Mouse (Mus musculus) midbrain, embryonic 16.5 days (tissue): ENCODE results near the gene Add3. TPM values are rescaled to one million over a fixed set of nuclear protein-coding genes. Genes with fewer than 3 reads are reported as not detected.

Experiments
- ATAC-seq: fragments of 200-750 bp; cut with Nextera tagmentation; 2 replicates; pipeline ENCODE4 v1.8.0; 2017; ENCODE audit warnings: moderate TSS enrichment
- H3K27ac ChIP-seq: fragments of 300-500 bp; sonication (generic); 2 replicates; pipeline ENCODE4 v1.5.1; 2014; ENCODE audit warnings: mild to moderate bottlenecking, low read length, mixed read lengths
- H3K27me3 ChIP-seq: fragments of 300-500 bp; sonication (generic); 2 replicates; pipeline ENCODE4 v1.6.1; 2014; ENCODE audit warnings: low read depth, low read length, mixed read lengths; ENCODE audit not compliant: control insufficient read depth, insufficient read depth
- H3K36me3 ChIP-seq: fragments of 300-500 bp; sonication (generic); 2 replicates; pipeline ENCODE4 v1.6.1; 2014; ENCODE audit warnings: mild to moderate bottlenecking, low read length, moderate library complexity, mixed read lengths; ENCODE audit not compliant: control insufficient read depth, insufficient read depth
- H3K4me1 ChIP-seq: fragments of 300-500 bp; sonication (generic); 2 replicates; pipeline ENCODE4 v1.6.1; 2014; ENCODE audit warnings: mild to moderate bottlenecking, low read length, mixed read lengths; ENCODE audit not compliant: control insufficient read depth, insufficient read depth
- H3K4me2 ChIP-seq: fragments of 300-500 bp; sonication (generic); 2 replicates; pipeline ENCODE4 v1.6.1; 2014; ENCODE audit warnings: mild to moderate bottlenecking, low read length, mixed read lengths
- H3K4me3 ChIP-seq: fragments of 300-500 bp; sonication (generic); 2 replicates; pipeline ENCODE4 v1.5.1; 2014; ENCODE audit warnings: low read depth, mild to moderate bottlenecking, low read length, moderate library complexity, mixed read lengths
- H3K9ac ChIP-seq: fragments of 300-500 bp; sonication (generic); 2 replicates; pipeline ENCODE4 v1.6.1; 2014; ENCODE audit warnings: low read depth, low read length, mixed read lengths
- H3K9me3 ChIP-seq: fragments of 300-500 bp; sonication (generic); replicated peaks from 2 replicates; pipeline ENCODE4 v1.6.1; 2014; ENCODE audit warnings: mild to moderate bottlenecking, low read length, mixed read lengths; ENCODE audit not compliant: control insufficient read depth, poor library complexity, severe bottlenecking
- WGBS: fragments of 180-500 bp; shearing (Covaris S2); extraction: QIAGEN DNeasy Blood & Tissue Kit; methylation state at CpG from one replicate; pipeline ENCODE4 v1.1.7; 2014; 5-methylcytosine and 5-hydroxymethylcytosine counted together
- polyA plus RNA-seq: library from polyadenylated mRNA; unstranded; fragments of >200 nt; fragmentation: Nextera tagmentation; extraction: Ambion mirVana; gene quantifications from 2 replicates; pipeline ENCODE4 v1.2.1, GENCODE M21; 2015

Add3 gene
- polyA plus RNA-seq, 1 experiment from 2014 or later, result 35.7 TPM

DNA sequence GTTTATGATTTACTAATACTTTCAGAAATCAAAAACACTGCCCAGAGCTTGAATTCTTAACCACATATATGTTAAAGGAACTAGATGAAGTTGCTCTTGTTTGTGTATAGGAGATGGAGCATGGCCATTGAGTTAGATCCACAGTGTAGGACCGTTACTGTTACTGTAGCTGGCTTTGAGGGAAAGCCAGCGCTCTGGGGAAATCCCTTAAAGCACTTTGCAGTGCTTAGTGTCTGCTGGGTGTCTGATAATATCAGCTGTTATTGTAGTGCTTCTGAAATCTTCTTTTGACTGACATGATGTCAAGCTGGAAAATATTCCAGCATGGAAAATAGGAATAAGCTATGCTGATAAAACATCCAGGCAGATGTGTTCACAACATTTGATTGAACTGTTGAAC, 33.8 kb downstream of the Add3 start:
- Histone ChIP-seq H3K9ac (no peak overlapping the region), H3K27ac (no peak overlapping the region), H3K27me3 (no peaks in the 10 kb centered on the region), H3K9me3 (no peaks in the 10 kb centered on the region), H3K36me3 (no peaks in the 10 kb centered on the region), H3K4me3 (no peak overlapping the region), H3K4me2 (no peak overlapping the region), H3K4me1 (no peaks in the 10 kb centered on the region)
- 89% methylated on average over 2 of the region's 2 CpGs for WGBS
- no peak for ATAC-seq

DNA sequence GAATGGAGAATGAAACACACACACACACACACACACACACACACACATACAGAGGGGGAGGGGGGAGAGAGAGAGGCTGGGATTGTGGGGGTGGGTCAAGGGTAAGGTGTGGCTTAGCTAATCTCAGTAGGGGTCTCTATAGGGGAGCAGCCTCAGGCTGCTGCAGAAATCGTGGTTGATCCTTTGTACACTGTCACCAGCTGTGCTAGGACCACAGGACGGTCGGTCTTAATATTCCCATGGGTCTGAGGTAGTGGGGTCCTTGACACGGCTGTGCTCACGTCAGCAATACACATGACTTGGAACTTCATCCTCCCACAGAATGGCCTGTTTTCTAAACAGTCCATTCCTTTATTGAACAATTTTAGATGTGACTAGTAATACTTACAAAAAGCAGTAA, 35.3 kb downstream of the Add3 start:
- no peak for ATAC-seq
- Histone ChIP-seq H3K4me2 (no peak overlapping the region), H3K4me3 (no peak overlapping the region), H3K27ac (no peak overlapping the region), H3K9me3 (no peaks in the 10 kb centered on the region), H3K27me3 (no peaks in the 10 kb centered on the region), H3K4me1 (no peaks in the 10 kb centered on the region), H3K9ac (no peak overlapping the region), H3K36me3 (no peaks in the 10 kb centered on the region)
- 63% methylated on average over 5 of the region's 5 CpGs for WGBS

- Histone ChIP-seq H3K9me3 (no peaks in the 10 kb centered on the region), H3K4me2 (no peak overlapping the region), H3K36me3 (no peaks in the 10 kb centered on the region), H3K27ac (no peak overlapping the region), H3K4me1 (peaks cover 8% of the 10 kb centered on the region), H3K4me3 (no peak overlapping the region), H3K9ac (no peak overlapping the region), H3K27me3 (no peaks in the 10 kb centered on the region)
- no peak for ATAC-seq
- WGBS, result 94% methylated on average over 4 of the region's 4 CpGs
Measured at GRCm38 (mm10) chr19:53176518-53176917, 36.3 kb downstream of the Add3 start.

DNA sequence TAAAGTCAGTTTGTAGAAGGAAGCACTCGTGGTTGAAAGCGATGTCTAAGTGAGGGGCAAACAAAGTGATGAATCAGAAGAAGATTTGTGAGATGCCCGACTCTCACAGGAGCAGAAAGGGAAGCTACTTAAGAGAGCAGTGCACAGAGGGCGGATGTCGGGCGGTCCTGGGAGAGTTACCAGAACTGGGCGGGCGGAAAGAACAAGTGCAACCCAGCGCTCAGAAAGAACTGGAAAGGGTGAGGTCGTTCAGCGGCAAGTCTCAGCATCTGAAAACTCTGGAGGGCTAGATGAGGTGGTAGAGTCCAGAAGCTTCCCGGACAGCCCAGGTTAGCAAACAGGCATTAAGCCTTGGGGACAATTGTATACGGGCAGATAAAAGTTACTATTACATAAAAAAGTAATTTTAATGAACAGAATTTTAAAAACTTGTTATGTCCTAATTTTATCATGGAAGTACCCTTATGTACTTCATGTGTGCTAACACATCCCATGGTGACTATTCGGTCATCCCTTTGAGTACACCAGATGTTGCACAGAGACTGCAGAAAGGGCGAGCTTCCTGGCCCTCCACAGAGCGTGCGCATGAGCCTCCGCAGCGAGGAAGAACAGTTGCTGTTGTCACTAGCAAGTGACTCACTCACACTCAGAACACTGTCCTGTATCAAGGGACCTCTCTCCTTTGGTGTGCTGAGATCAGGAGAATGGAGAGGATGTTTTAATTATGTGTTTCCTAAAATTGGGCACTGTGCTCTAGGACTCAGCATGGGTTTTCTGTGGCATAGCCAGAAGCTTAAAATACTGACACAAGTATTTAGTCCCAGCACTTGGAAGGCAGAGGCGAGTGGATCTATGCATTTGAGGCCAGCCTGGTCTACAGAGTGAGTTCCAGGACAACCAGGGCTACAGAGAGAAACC, 38.6 kb downstream of the Add3 start:
- ATAC-seq, result no peak
- Histone ChIP-seq H3K27me3 (no peaks in the 10 kb centered on the region), H3K4me2 (no peak overlapping the region), H3K4me3 (no peak overlapping the region), H3K36me3 (no peaks in the 10 kb centered on the region), H3K9me3 (no peaks in the 10 kb centered on the region), H3K9ac (no peak overlapping the region), H3K4me1 (peaks cover 9% of the 10 kb centered on the region), H3K27ac (no peak overlapping the region)
- WGBS, result 92% methylated on average over 20 of the region's 20 CpGs

GRCm38 (mm10) chr19:53180168-53180803, 40.0 kb downstream of the Add3 start:
- WGBS, result 77% methylated on average over 12 of the region's 12 CpGs
- Histone ChIP-seq H3K9ac (no peak overlapping the region), H3K36me3 (no peaks in the 10 kb centered on the region), H3K4me3 (no peak overlapping the region), H3K27me3 (no peaks in the 10 kb centered on the region), H3K4me2 (no peak overlapping the region), H3K27ac (no peak overlapping the region), H3K4me1 (peaks cover 9% of the 10 kb centered on the region), H3K9me3 (no peaks in the 10 kb centered on the region)
- no peak for ATAC-seq

DNA sequence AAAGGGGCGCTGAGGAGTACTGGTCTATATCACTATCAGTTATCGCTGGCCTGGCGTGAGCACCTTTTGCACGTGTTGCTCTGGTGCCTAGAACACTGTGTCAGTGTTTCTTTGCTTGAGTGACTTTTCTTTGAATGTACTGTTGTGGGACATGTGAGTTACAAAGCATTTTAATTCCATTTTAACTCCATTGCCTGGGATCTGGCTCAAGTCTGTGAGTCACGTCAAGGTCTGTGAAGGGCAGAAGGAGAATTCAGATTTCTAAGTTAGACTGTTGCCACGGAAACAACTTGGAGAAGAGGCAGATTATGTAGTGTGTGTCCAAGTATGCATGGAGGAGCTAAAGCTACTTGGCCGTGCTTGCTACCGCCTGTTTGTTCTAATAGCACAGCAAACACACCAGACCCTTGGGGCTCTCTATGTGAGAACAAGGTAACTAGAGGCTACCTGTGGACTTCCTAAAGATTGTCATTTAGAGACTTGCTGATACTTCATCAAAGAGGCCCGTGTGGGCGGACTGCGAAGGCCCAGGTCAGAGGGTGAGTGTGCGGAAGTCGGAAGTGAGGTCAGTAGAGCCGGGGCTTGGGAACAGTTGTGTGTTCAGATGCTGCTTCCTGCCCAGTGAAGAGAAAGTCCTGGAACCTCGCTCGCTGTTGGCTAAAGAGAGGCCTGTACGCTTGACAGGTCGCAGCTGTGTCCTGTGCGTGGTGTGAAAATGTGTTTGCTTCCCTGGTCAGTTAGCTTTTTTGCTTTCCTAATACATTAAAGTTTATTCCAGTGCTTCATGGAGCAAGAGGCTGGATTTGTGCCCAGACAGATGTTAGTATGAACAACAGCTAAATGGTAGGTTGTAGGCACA, 41.0 kb downstream of the Add3 start:
- Histone ChIP-seq H3K9ac (no peak overlapping the region), H3K27ac (no peak overlapping the region), H3K4me2 (no peak overlapping the region), H3K9me3 (no peaks in the 10 kb centered on the region), H3K27me3 (no peaks in the 10 kb centered on the region), H3K4me1 (peaks cover 9% of the 10 kb centered on the region), H3K4me3 (no peak overlapping the region), H3K36me3 (no peaks in the 10 kb centered on the region)
- 60% methylated on average over 19 of the region's 19 CpGs for WGBS
- ATAC-seq, result 0 out of 2 replicates have a peak, but pooled peaks have one; percentile 45

GRCm38 (mm10) chr19:53183620-53184019, 43.4 kb downstream of the Add3 start:
- Histone ChIP-seq H3K4me2 (no peak overlapping the region), H3K27me3 (no peaks in the 10 kb centered on the region), H3K9ac (no peak overlapping the region), H3K27ac (no peak overlapping the region), H3K36me3 (no peaks in the 10 kb centered on the region), H3K4me3 (no peak overlapping the region), H3K9me3 (no peaks in the 10 kb centered on the region), H3K4me1 (peaks cover 11% of the 10 kb centered on the region)
- 72% methylated on average over 9 of the region's 9 CpGs for WGBS
- ATAC-seq, result no peak

DNA sequence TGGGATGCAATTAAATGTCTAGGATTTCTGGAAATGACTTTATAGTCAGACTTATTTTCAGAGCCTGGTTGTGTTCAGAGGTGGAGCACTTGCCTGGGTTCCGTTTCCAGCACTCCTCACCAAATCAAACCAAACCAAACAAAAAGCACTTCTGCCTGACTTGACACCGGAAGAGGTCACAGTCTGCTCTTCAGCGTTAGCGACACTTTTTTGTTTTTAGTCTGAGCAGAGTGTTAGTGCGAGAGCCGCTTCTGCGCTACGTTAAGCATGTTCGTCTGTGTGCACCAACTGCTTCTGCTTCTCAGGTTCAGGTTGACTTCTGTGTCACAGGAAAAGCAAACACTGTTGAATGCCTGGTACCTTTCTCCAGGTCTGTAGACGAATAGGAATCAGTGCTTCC, 44.0 kb downstream of the Add3 start:
- Histone ChIP-seq H3K4me2 (no peak overlapping the region), H3K4me3 (no peak overlapping the region), H3K27ac (no peak overlapping the region), H3K9ac (no peak overlapping the region), H3K36me3 (no peaks in the 10 kb centered on the region), H3K4me1 (peaks cover 11% of the 10 kb centered on the region), H3K9me3 (no peaks in the 10 kb centered on the region), H3K27me3 (no peaks in the 10 kb centered on the region)
- ATAC-seq, result no peak
- 56% methylated on average over 10 of the region's 10 CpGs for WGBS
